Mouse (Mus musculus): ENCODE measurements around the gene Akap14. TPM values are rescaled to one million over a fixed set of nuclear protein-coding genes. Genes with fewer than 3 reads are reported as not detected.

Gene Akap14
- total RNA-seq (2023) = not detected in 2 replicates

GRCm38 (mm10) chrX:37168742-37169141 lies at the start of gene Akap14:
Gene Akap14, minus strand, starts transcription at chrX:37168842.

GRCm38 (mm10) chrX:37210941-37211340 lies 42.3 kb upstream of the Akap14 start, which contains the start of gene Gm9:
Gene Gm9, minus strand, starts transcription at chrX:37211041.

GRCm38 (mm10) chrX:37191105-37191743 lies 22.6 kb upstream of the Akap14 start, which contains the start of the genes Ndufa1 and Rnf113a1:
Gene Ndufa1, minus strand, starts transcription at chrX:37191163.
Gene Rnf113a1, plus strand, starts transcription at chrX:37191245.

GRCm38 (mm10) chrX:37126671-37127358 lies 41.8 kb downstream of the Akap14 start, which contains the start of gene Nkap:
Gene Nkap, plus strand, starts transcription at chrX:37126795.

GRCm38 (mm10) chrX:37110193-37110880 lies 58.3 kb downstream of the Akap14 start, which contains the start of gene Upf3b:
Gene Upf3b, minus strand, starts transcription at chrX:37110322.

Other genes starting within 250 kb of the Akap14 start
- 21.9 and 28.2 TPM in 2 replicates for gene Sept6, start 177.0 kb downstream of the Akap14 start, total RNA-seq (2023)
- gene Sowahd, start 120.0 kb downstream of the Akap14 start, total RNA-seq (2023) = not detected in 2 replicates
- 246 and 267 TPM in 2 replicates for gene Rpl39, start 83.4 kb downstream of the Akap14 start, total RNA-seq (2023)
- 11.3 and 14.3 TPM in 2 replicates for gene Upf3b, start 58.5 kb downstream of the Akap14 start, total RNA-seq (2023)
- 11.5 and 15.5 TPM in 2 replicates for gene Nkap, start 42.0 kb downstream of the Akap14 start, total RNA-seq (2023)
- gene Ndufa1, start 22.3 kb upstream of the Akap14 start, total RNA-seq (2023) = 90.8 and 107 TPM in 2 replicates
- 3.0 and 3.3 TPM in 2 replicates for gene Rnf113a1, start 22.4 kb upstream of the Akap14 start, total RNA-seq (2023)
- not detected in 2 replicates for gene Gm9, start 42.2 kb upstream of the Akap14 start, total RNA-seq (2023)
- gene Rhox1, start 53.4 kb upstream of the Akap14 start, total RNA-seq (2023) = not detected in 2 replicates
- not detected in 2 replicates for gene Rhox2a, start 76.1 kb upstream of the Akap14 start, total RNA-seq (2023)
- gene Rhox3a, start 81.1 kb upstream of the Akap14 start, total RNA-seq (2023) = not detected in 2 replicates
- gene Rhox4a, start 96.5 kb upstream of the Akap14 start, total RNA-seq (2023) = not detected in 2 replicates
- not detected in 2 replicates for gene Rhox3a2, start 211.2 kb upstream of the Akap14 start, total RNA-seq (2023)
- not detected in 2 replicates for gene Rhox4a2, start 222.0 kb upstream of the Akap14 start, total RNA-seq (2023)
- not detected in 2 replicates for gene Rhox2b, start 243.2 kb upstream of the Akap14 start, total RNA-seq (2023)